Mouse (Mus musculus): ENCODE results near the gene Nfic.
A peak's percentile ranks its signal among the peaks of the same experiment; 100 is the strongest.

The Nfic gene

GRCm38 (mm10) chr10:81430141-81430830 lies 25.1 kb downstream of the Nfic start:
- DNase-seq (ENCODE audit: low read depth) = no peak

GRCm38 (mm10) chr10:81429605-81430061 lies 25.8 kb downstream of the Nfic start:
- DNase-seq (ENCODE audit: low read depth) = peak; percentile 86

GRCm38 (mm10) chr10:81429092-81429491 lies 26.3 kb downstream of the Nfic start:
- DNase-seq (ENCODE audit: low read depth) = no peak

DNA sequence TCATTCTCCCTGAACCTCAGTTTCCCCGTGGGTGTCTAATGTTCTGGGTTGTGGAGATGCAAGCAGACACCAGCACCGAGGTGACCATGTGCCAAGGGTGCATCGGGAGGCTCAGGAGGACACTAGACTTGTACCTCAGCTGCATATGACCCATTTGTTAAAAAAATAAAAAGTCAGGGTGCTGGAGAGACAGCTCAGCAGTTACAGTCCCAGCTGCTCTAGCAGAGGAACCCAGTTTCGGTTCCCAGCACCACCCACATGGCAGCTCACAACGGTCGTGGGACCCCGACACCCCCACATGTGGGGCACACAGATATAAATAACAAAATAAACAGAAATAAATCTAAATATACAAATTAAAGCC lies 26.9 kb downstream of the Nfic start:
- no peak for DNase-seq (ENCODE audit: low read depth)

- DNase-seq (ENCODE audit: low read depth) = no peak
Observed at GRCm38 (mm10) chr10:81427804-81428506, 27.5 kb downstream of the Nfic start.

GRCm38 (mm10) chr10:81427327-81427726 lies 28.1 kb downstream of the Nfic start:
- no peak for DNase-seq (ENCODE audit: low read depth)

DNA sequence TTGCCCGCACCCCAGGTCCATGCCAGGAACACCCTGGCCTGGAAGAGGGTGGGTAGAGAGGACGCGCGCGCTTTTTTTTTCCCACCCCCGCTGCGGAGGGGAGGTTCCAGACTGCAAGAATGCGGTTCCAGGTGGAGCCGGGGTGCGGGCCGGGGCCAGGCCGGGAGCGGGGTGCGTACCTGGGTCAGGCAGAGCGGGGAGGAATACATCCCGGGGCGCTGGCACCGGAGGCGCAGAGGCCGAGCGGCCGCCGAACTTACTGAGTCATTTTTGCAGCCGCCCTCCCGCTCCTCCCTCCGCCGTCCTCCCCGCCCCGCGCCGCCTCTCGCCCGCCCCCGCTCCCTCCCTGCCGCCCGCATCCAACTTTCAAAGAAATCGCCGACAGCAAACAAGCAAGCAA lies 28.5 kb downstream of the Nfic start:
- no peak for DNase-seq (ENCODE audit: low read depth)

- no peak for DNase-seq (ENCODE audit: low read depth)
Observed at GRCm38 (mm10) chr10:81426081-81426671, 29.3 kb downstream of the Nfic start.

DNA sequence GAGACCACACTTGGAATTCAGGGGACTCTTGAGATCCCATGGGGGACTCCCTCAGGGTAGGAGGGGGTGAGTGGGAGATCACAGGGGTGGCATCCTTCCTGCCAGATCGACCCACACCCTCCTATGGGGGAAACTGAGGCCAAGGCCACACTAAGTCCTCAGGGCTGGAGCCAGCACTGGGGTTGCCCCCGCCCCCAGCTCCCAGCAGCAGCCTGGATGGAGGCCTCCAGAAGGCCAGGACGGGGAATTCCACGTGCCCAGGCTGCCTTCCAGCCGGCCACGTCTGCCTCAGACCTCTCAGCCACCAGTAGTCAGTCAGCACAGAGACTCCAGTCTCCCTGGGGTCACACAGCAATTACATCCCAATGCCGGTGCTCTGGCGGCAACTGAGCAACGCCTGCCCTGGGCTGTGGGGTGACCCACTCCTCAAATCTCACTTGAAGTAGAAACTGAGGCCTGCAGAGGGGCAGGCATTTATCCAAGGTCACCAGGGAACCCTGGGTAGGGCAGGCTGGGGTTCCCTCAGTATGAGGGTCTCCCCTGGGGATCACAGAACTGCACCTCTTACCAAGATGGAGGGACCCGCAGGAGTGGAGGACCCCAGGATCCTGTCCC lies 30.1 kb downstream of the Nfic start:
- DNase-seq (ENCODE audit: low read depth) = no peak

- no peak for DNase-seq (ENCODE audit: low read depth)
Observed at GRCm38 (mm10) chr10:81424246-81425051, 31.0 kb downstream of the Nfic start.

GRCm38 (mm10) chr10:81423476-81424245 lies 31.8 kb downstream of the Nfic start:
- no peak for DNase-seq (ENCODE audit: low read depth)

DNA sequence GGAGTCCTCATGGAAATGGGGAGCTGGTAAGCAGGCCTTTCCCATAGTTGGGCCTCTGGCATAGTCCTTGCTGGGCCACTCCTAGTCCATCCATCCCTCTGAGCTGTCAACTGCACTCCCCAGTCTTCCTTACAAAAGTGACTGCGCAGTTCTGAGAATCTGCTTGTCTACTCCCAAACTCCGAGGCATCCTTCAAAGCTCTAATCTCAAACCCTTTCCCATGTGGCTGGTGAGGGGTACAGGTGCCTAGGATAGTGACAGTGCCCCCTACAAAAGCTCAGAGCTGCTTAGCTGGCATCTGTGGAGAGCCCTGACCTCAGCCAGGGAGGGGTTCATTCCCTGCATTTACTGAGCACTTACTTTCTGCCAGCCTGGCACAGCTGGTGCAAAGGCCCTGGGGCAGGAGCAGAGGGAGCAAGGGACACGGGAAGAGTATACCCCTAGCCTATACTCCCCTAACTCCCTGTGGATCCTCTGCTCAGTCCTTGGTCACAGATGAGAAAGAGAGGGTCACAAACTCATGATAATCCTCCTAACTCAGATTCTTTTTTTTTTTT lies 32.7 kb downstream of the Nfic start:
- no peak for DNase-seq (ENCODE audit: low read depth)

GRCm38 (mm10) chr10:81422191-81422590 lies 33.2 kb downstream of the Nfic start:
- DNase-seq (ENCODE audit: low read depth) = no peak

- no peak for DNase-seq (ENCODE audit: low read depth)
Observed at GRCm38 (mm10) chr10:81421797-81422100, 33.7 kb downstream of the Nfic start.

DNA sequence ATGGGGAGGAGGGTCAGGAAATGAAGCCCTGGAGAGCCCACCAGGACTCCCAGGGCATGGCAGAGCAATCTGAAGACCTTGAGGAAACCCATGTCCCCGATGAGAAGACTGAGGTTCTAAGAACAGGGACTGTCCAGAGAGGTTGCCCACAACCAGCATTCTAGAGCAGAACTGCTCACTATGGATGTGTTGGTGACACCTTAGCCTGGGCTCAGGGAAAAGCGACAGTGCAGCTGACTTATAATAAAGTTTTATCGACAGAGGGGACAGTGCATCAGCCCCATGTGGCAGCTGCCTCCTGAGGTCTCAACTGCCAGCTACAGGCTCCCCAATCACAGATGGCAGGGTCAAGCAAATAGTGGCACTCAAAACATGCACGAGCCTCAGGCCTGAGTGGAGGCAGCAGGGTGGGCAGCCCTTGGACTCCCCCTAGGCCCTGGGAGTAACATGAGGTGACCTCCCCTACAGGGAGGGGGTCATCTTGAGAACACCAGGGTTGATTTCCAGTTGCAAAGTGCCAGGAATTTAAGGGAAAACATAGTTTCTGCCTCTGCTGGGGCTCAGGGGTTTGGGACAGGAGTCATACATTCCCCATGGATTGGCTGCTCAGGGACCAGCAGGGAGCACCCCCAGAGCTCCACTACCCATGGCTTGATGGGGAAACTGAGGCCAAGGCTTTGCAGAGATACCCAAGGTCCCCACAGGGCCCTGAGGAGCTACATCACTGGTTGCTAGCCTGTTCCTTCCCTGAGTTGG lies 34.2 kb downstream of the Nfic start:
- DNase-seq (ENCODE audit: low read depth) = no peak

DNA sequence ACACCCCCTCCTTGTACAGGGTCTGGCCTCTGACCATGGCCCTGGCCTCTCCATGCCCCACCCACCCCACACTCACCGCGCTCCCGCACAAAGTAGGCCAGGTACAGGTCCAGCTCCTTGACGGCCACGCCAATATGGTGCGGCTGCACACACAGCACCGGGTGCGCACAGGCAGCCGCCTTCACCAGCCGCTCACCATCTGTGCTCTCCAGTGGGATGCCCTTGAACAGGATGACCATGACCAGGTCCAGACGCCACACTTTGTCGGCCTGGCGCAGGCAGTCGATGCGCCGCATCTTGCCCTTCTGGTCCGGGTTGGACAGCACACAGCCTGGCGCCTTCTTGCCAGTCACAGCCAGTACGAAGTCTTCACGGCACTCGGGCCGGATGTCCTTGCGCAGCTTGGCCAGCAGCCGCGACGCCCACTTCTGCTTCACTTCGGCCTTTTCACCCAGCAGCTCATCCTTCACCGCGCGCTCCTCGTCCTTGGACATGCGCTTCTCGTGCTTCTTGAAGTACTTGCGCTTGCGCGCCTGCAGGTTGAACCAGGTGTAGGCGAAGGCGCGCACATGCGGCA lies 35.2 kb downstream of the Nfic start:
- no peak for DNase-seq (ENCODE audit: low read depth)

- no peak for DNase-seq (ENCODE audit: low read depth)
Observed at GRCm38 (mm10) chr10:81419111-81419928, 36.1 kb downstream of the Nfic start.

- no peak for DNase-seq (ENCODE audit: low read depth)
Observed at GRCm38 (mm10) chr10:81418216-81419070, 37.0 kb downstream of the Nfic start.
